Mouse (Mus musculus): ENCODE measurements around the gene Jmjd1c. TPM values are rescaled to one million over a fixed set of nuclear protein-coding genes. Genes with fewer than 3 reads are reported as not detected.

Jmjd1c gene
- polyA plus RNA-seq (2015; fragmentation: Nextera tagmentation; extraction: Ambion mirVana): 9.8 and 10.9 TPM in 2 replicates

- 2% methylated on average over 66 of the region's 73 CpGs for WGBS (ENCODE audit: insufficient replicate concordance)
- peaks cover 13% of the 10 kb centered on the region for H3K4me1 ChIP-seq (ENCODE audit: control insufficient read depth, low read depth, low read length)
- ATAC-seq (ENCODE audit: low read depth): peak; percentile 83
- H3K9ac ChIP-seq (ENCODE audit: low read depth, low read length): peak within 1 kb of the TSS; percentile 90
- H3K27ac ChIP-seq (ENCODE audit: low read length): peak within 1 kb of the TSS; percentile 90
- no peaks in the 10 kb centered on the region; the same call in 1 of the 2 replicates for H3K27me3 ChIP-seq (ENCODE audit: control insufficient read depth, insufficient read depth, low read depth, low read length)
- H3K4me3 ChIP-seq (ENCODE audit: low read depth, low read length): peak within 1 kb of the TSS; percentile 82
- H3K9me3 ChIP-seq (replicated peaks; ENCODE audit: control insufficient read depth, low read length): no peaks in the 10 kb centered on the region
- H3K4me2 ChIP-seq (ENCODE audit: low read depth, low read length): peak within 1 kb of the TSS; percentile 84
- no peaks in the 10 kb centered on the region for H3K36me3 ChIP-seq (ENCODE audit: control insufficient read depth, insufficient read depth)
Measured at GRCm38 (mm10) chr10:67095798-67096620, at the start of gene Jmjd1c. Gene Jmjd1c (plus strand): TSS chr10:67096125.

DNA sequence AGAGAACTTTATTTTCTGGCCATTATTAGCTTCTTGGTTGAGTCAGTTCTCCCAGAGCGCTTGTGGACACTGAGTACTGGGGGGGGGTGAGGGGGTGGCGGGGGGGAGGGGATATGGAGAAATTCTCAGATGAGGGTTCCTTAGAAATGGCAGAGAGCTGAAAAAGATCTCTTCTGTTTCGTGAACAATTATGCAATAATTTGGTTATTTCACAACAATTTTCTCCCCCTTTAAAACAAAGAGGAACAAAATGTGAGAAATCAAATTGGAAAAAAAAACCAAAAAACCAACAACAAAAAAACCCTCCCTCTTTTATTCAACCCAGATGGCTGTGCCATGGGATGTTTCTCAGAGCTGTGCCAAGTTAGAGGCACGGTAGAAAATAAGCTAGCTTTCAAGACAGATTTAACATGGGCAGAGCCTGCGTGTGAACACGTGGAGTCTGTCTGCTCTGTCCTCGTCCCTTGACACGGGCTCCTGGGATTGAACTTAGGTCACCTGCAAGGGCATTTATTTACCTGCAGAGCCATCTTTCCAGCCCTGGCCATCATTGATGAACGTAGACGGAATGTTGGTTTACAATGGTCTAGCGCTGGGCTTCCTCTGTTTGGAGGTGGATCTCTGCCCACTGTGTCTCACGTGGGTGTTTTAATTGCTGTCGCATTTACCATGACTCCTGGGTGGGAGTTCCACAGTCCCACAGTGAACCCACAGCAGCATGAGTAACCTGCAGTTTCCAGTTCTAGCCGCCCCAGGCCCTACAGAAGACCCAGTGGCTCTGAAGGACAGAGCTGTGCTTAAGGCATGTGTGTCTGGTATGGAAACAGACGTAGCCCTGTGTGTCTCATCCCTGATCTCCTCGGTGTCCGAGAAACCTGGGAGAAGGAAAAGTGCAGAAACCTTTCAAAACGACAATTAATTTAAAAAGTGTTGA is 47.9 kb upstream of the Jmjd1c start:
- no peaks in the 10 kb centered on the region for H3K9me3 ChIP-seq (replicated peaks; ENCODE audit: control insufficient read depth, low read length)
- H3K4me3 ChIP-seq (ENCODE audit: low read depth, low read length): no peak overlapping the region
- no peaks in the 10 kb centered on the region for H3K36me3 ChIP-seq (ENCODE audit: control insufficient read depth, insufficient read depth)
- H3K9ac ChIP-seq (ENCODE audit: low read depth, low read length): no peak overlapping the region
- no peaks in the 10 kb centered on the region for H3K27me3 ChIP-seq (ENCODE audit: control insufficient read depth, insufficient read depth, low read depth, low read length)
- no peak overlapping the region for H3K4me2 ChIP-seq (ENCODE audit: low read depth, low read length)
- H3K27ac ChIP-seq (ENCODE audit: low read length): peak overlapping the region; percentile 18; the same call in 1 of the 2 replicates
- ATAC-seq (ENCODE audit: low read depth): no peak
- WGBS (ENCODE audit: insufficient replicate concordance): 68% methylated on average over 18 of the region's 18 CpGs
- peaks cover 20% of the 10 kb centered on the region for H3K4me1 ChIP-seq (ENCODE audit: control insufficient read depth, low read depth, low read length)

DNA sequence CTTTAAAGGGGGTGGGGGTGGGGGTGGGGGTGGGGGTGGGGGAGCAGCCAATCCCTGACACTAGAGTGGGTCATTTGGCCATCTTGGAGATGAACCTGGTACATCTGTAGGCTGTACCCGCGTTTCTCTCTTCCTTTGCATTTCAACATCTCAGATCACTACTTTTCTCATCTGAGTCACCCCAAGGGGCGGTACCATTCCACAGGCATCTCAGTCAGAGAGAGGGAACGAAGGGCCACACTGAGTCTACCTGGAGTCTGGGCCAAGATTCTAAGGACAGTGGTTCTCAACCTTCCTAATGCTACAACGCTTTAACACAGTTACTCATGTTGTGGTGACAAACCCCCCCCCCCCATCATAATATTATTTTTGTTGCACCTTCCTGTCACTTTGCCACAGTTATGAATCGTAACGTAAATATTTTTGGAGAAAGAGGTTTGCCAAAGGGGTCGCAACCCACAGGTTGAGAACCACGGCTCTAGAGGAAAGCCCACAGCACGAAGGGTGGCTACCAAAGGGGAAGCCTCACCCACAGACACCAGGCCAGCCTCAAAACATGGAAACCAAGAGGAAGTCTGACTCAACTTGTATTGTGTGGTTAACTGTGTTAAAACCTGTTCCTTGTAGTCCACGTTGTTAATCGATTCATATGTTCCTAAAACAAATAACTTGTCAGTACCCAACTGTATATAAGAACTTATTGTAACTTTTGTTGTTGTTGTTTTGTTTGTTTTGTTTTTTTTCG is 46.9 kb upstream of the Jmjd1c start:
- H3K4me2 ChIP-seq (ENCODE audit: low read depth, low read length): no peak overlapping the region
- H3K9ac ChIP-seq (ENCODE audit: low read depth, low read length): no peak overlapping the region
- peaks cover 14% of the 10 kb centered on the region for H3K4me1 ChIP-seq (ENCODE audit: control insufficient read depth, low read depth, low read length)
- no peak overlapping the region for H3K27ac ChIP-seq (ENCODE audit: low read length)
- H3K27me3 ChIP-seq (ENCODE audit: control insufficient read depth, insufficient read depth, low read depth, low read length): no peaks in the 10 kb centered on the region
- ATAC-seq (ENCODE audit: low read depth): 0 out of 2 replicates have a peak, but pooled peaks have one; percentile 9
- 52% methylated on average over 13 of the region's 13 CpGs for WGBS (ENCODE audit: insufficient replicate concordance)
- H3K36me3 ChIP-seq (ENCODE audit: control insufficient read depth, insufficient read depth): no peaks in the 10 kb centered on the region
- H3K4me3 ChIP-seq (ENCODE audit: low read depth, low read length): no peak overlapping the region
- no peaks in the 10 kb centered on the region for H3K9me3 ChIP-seq (replicated peaks; ENCODE audit: control insufficient read depth, low read length)

DNA sequence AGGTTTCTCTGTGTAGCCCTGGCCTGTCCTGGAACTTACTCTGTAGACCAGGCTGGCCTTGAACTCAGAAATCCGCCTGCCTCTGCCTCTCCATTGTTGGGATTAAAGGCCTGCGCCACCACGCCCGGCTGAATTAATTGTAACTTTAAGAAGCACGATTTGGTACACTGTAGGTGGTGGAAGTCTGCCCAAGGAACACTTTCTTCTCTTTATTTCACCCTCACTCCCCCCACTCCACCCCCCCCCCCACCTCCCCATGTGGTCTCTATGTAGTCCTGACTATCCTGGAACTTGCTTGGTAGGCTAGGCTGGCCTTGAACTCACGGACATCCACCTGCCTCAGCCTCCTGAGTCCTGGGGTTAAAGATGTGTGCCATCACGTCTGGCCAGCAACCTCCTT is 46.3 kb upstream of the Jmjd1c start:
- H3K4me2 ChIP-seq (ENCODE audit: low read depth, low read length): no peak overlapping the region
- no peaks in the 10 kb centered on the region for H3K9me3 ChIP-seq (replicated peaks; ENCODE audit: control insufficient read depth, low read length)
- WGBS (ENCODE audit: insufficient replicate concordance): 75% methylated on average over 7 of the region's 7 CpGs
- H3K27ac ChIP-seq (ENCODE audit: low read length): no peak overlapping the region
- ATAC-seq (ENCODE audit: low read depth): no peak
- H3K9ac ChIP-seq (ENCODE audit: low read depth, low read length): no peak overlapping the region
- no peaks in the 10 kb centered on the region for H3K36me3 ChIP-seq (ENCODE audit: control insufficient read depth, insufficient read depth)
- H3K4me1 ChIP-seq (ENCODE audit: control insufficient read depth, low read depth, low read length): peaks cover 11% of the 10 kb centered on the region
- no peaks in the 10 kb centered on the region for H3K27me3 ChIP-seq (ENCODE audit: control insufficient read depth, insufficient read depth, low read depth, low read length)
- H3K4me3 ChIP-seq (ENCODE audit: low read depth, low read length): no peak overlapping the region

GRCm38 (mm10) chr10:67050766-67051165 is 45.2 kb upstream of the Jmjd1c start:
- ATAC-seq (ENCODE audit: low read depth): no peak
- H3K27ac ChIP-seq (ENCODE audit: low read length): no peak overlapping the region
- H3K36me3 ChIP-seq (ENCODE audit: control insufficient read depth, insufficient read depth): no peaks in the 10 kb centered on the region
- H3K9ac ChIP-seq (ENCODE audit: low read depth, low read length): no peak overlapping the region
- H3K9me3 ChIP-seq (replicated peaks; ENCODE audit: control insufficient read depth, low read length): no peaks in the 10 kb centered on the region
- H3K27me3 ChIP-seq (ENCODE audit: control insufficient read depth, insufficient read depth, low read depth, low read length): no peaks in the 10 kb centered on the region
- H3K4me1 ChIP-seq (ENCODE audit: control insufficient read depth, low read depth, low read length): peaks cover 12% of the 10 kb centered on the region
- H3K4me3 ChIP-seq (ENCODE audit: low read depth, low read length): no peak overlapping the region
- H3K4me2 ChIP-seq (ENCODE audit: low read depth, low read length): no peak overlapping the region
- 68% methylated on average over 7 of the region's 7 CpGs for whole genome bisulfite sequencing (ENCODE audit: insufficient replicate concordance)

- Histone ChIP-seq H3K36me3 (ENCODE audit: control insufficient read depth, insufficient read depth) (no peaks in the 10 kb centered on the region), H3K27ac (ENCODE audit: low read length) (no peak overlapping the region), H3K9ac (ENCODE audit: low read depth, low read length) (no peak overlapping the region), H3K4me3 (ENCODE audit: low read depth, low read length) (no peak overlapping the region), H3K4me1 (ENCODE audit: control insufficient read depth, low read depth, low read length) (peaks cover 19% of the 10 kb centered on the region), H3K27me3 (ENCODE audit: control insufficient read depth, insufficient read depth, low read depth, low read length) (no peaks in the 10 kb centered on the region), H3K9me3 (replicated peaks; ENCODE audit: control insufficient read depth, low read length) (no peaks in the 10 kb centered on the region), H3K4me2 (ENCODE audit: low read depth, low read length) (no peak overlapping the region)
- ATAC-seq (ENCODE audit: low read depth): no peak
- WGBS (ENCODE audit: insufficient replicate concordance): 67% methylated on average over 5 of the region's 5 CpGs
Measured at GRCm38 (mm10) chr10:67051466-67051865, 44.5 kb upstream of the Jmjd1c start.

DNA sequence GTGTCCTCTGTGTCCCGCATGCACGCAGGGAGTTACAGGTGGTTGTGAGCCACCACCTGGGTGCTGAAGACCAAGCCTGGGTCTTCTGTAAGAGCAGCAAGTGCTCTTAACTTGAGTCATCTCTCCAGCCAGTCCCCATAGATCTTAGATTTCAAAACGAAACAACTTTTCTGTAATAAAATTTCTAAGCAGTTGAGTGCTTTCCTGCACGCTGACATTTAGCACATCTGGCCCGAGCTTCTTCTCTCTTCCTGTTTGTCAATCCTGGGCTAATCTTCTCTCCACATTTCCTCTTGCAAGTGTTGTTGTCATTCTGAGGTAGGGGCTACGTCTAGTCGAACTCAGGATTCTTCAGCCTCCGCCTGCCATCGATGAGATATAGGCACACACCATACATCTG is 43.5 kb upstream of the Jmjd1c start:
- Histone ChIP-seq H3K27ac (ENCODE audit: low read length) (no peak overlapping the region), H3K4me2 (ENCODE audit: low read depth, low read length) (no peak overlapping the region), H3K27me3 (ENCODE audit: control insufficient read depth, insufficient read depth, low read depth, low read length) (no peaks in the 10 kb centered on the region), H3K9me3 (replicated peaks; ENCODE audit: control insufficient read depth, low read length) (no peaks in the 10 kb centered on the region), H3K9ac (ENCODE audit: low read depth, low read length) (no peak overlapping the region), H3K4me3 (ENCODE audit: low read depth, low read length) (no peak overlapping the region), H3K36me3 (ENCODE audit: control insufficient read depth, insufficient read depth) (no peaks in the 10 kb centered on the region), H3K4me1 (ENCODE audit: control insufficient read depth, low read depth, low read length) (peaks cover 22% of the 10 kb centered on the region)
- no peak for ATAC-seq (ENCODE audit: low read depth)
- WGBS (ENCODE audit: insufficient replicate concordance): 28% methylated on average over 9 of the region's 9 CpGs

GRCm38 (mm10) chr10:67053475-67053874 is 42.5 kb upstream of the Jmjd1c start:
- H3K9ac ChIP-seq (ENCODE audit: low read depth, low read length): no peak overlapping the region
- H3K36me3 ChIP-seq (ENCODE audit: control insufficient read depth, insufficient read depth): no peaks in the 10 kb centered on the region
- no peak overlapping the region for H3K4me2 ChIP-seq (ENCODE audit: low read depth, low read length)
- H3K27ac ChIP-seq (ENCODE audit: low read length): no peak overlapping the region
- H3K4me1 ChIP-seq (ENCODE audit: control insufficient read depth, low read depth, low read length): peaks cover 17% of the 10 kb centered on the region
- H3K9me3 ChIP-seq (replicated peaks; ENCODE audit: control insufficient read depth, low read length): no peaks in the 10 kb centered on the region
- no peak overlapping the region for H3K4me3 ChIP-seq (ENCODE audit: low read depth, low read length)
- no peak for ATAC-seq (ENCODE audit: low read depth)
- 53% methylated on average over 9 of the region's 9 CpGs for WGBS (ENCODE audit: insufficient replicate concordance)
- H3K27me3 ChIP-seq (ENCODE audit: control insufficient read depth, insufficient read depth, low read depth, low read length): no peaks in the 10 kb centered on the region

Measured in liver, embryonic 16.5 days (tissue).